In the genomic region with DNA sequence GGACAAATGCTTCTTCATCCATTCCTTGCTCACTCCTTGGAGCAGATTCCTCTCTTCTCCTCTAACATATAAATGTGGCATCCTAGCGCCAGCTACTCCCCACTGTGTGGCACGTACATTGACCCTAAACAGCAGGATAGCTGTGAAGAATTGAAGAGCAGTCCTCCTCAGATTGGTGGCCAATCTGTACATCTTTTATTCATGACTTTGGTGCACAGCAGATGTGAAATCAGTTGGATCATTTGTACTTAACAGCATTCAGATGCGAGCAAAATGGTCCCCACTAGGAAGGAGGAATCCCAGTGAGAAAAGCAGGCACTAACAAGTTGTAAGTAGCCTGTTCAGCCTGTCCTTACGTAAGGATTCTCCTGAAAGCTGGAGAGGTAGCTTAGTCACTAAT, we compare ENCODE assay signal across 17 mouse cellular contexts.
A peak's percentile ranks its signal among the peaks of the same experiment; 100 is the strongest.
DNase-seq lines count a peak whose midpoint lies in the region; ATAC-seq and TF ChIP-seq lines count a peak whose summit lies in the region.
"Had no signal": no experiment of that assay in that cellular context is flagged by ENCODE, and none has a peak within 500 bp of the region (broad histone marks: within the 10 kb centered on the region; RNA-seq: fewer than 3 reads in every experiment).

No protein-coding gene starts in this region.

- no peak overlapping the region for H3K4me2 ChIP-seq in hindbrain, embryonic 13.5 days
- H3K4me2 ChIP-seq in forebrain, embryonic 16.5 days (ENCODE audit: low read length), result no peak overlapping the region
- no peak overlapping the region for H3K4me2 ChIP-seq in neural tube, embryonic 13.5 days
- H3K4me2 ChIP-seq: heart, embryonic 11.5 days; liver, embryonic 12.5 days; lung, embryonic 14.5 days had no signal

- 34% methylated on average over 4 of the region's 4 CpGs for WGBS in hindbrain, embryonic 13.5 days
- 42% methylated on average over 4 of the region's 4 CpGs for WGBS in hindbrain, embryonic 10.5 days
- WGBS in forebrain, embryonic 16.5 days, result 45% methylated on average over 4 of the region's 4 CpGs
- 26% methylated on average over 4 of the region's 4 CpGs for WGBS in neural tube, embryonic 13.5 days

- 0 out of 2 replicates have a peak, but pooled peaks cover 8% of the 10 kb centered on the region for H3K4me1 ChIP-seq in hindbrain, embryonic 13.5 days (replicated peaks)
- H3K4me1 ChIP-seq in hindbrain, embryonic 10.5 days (replicated peaks), result peaks cover 9% of the 10 kb centered on the region
- peaks cover 7% of the 10 kb centered on the region for H3K4me1 ChIP-seq in forebrain, embryonic 16.5 days (replicated peaks; ENCODE audit: control insufficient read depth, insufficient read depth, low read length)
- peaks cover 12% of the 10 kb centered on the region for H3K4me1 ChIP-seq in neural tube, embryonic 13.5 days (replicated peaks)
- H3K4me1 ChIP-seq: limb, embryonic 10.5 days; liver, embryonic 12.5 days had no signal

- no peak for TF ChIP-seq CTCF in brain, embryonic 14.5 days (IDR thresholded peaks at IDR 0.05; ENCODE audit: borderline replicate concordance, extremely low read depth, insufficient read depth, insufficient read length)

- H3K9me3 ChIP-seq in hindbrain, embryonic 13.5 days, result no peaks in the 10 kb centered on the region
- H3K9me3 ChIP-seq in hindbrain, embryonic 10.5 days, result no peaks in the 10 kb centered on the region
- no peaks in the 10 kb centered on the region for H3K9me3 ChIP-seq in forebrain, embryonic 16.5 days (ENCODE audit: control insufficient read depth, low read length)
- no peaks in the 10 kb centered on the region for H3K9me3 ChIP-seq in neural tube, embryonic 13.5 days
- H3K9me3 ChIP-seq: G1E; limb, embryonic 10.5 days; liver, embryonic 12.5 days had no signal

- H3K36me3 ChIP-seq in hindbrain, embryonic 13.5 days, result no peaks in the 10 kb centered on the region
- H3K36me3 ChIP-seq in hindbrain, embryonic 10.5 days, result no peaks in the 10 kb centered on the region
- no peaks in the 10 kb centered on the region for H3K36me3 ChIP-seq in forebrain, embryonic 16.5 days (ENCODE audit: control insufficient read depth, insufficient read depth)
- no peaks in the 10 kb centered on the region for H3K36me3 ChIP-seq in neural tube, embryonic 13.5 days
- H3K36me3 ChIP-seq: G1E; limb, embryonic 10.5 days; liver, embryonic 12.5 days had no signal

- peak; percentile 57 for ATAC-seq in hindbrain, embryonic 13.5 days (ENCODE audit: low FRiP score)
- ATAC-seq in forebrain, embryonic 16.5 days, result peak; percentile 29; the same call in 1 of the 2 replicates
- peak; percentile 53 for ATAC-seq in neural tube, embryonic 13.5 days (ENCODE audit: low read depth)
- ATAC-seq: inflammation-experienced regulatory T-cells, adult 6 months; liver, embryonic 12.5 days had no signal

- no peak overlapping the region for H3K27ac ChIP-seq in hindbrain, embryonic 13.5 days
- no peak overlapping the region for H3K27ac ChIP-seq in hindbrain, embryonic 10.5 days
- no peak overlapping the region for H3K27ac ChIP-seq in forebrain, embryonic 16.5 days (ENCODE audit: low read length)
- no peak overlapping the region for H3K27ac ChIP-seq in neural tube, embryonic 13.5 days (replicated peaks)
- H3K27ac ChIP-seq: limb, embryonic 10.5 days; liver, embryonic 12.5 days had no signal

- H3K27me3 ChIP-seq in hindbrain, embryonic 13.5 days, result no peaks in the 10 kb centered on the region
- H3K27me3 ChIP-seq in hindbrain, embryonic 10.5 days (ENCODE audit: insufficient read depth, poor library complexity, severe bottlenecking), result no peaks in the 10 kb centered on the region
- no peaks in the 10 kb centered on the region for H3K27me3 ChIP-seq in forebrain, embryonic 16.5 days (replicated peaks; ENCODE audit: control insufficient read depth, insufficient read depth, low read length)
- H3K27me3 ChIP-seq in neural tube, embryonic 13.5 days, result no peaks in the 10 kb centered on the region
- H3K27me3 ChIP-seq: liver, embryonic 12.5 days had no signal

- H3K4me3 ChIP-seq in hindbrain, embryonic 13.5 days, result no peak overlapping the region
- H3K4me3 ChIP-seq in hindbrain, embryonic 10.5 days, result no peak overlapping the region
- H3K4me3 ChIP-seq in forebrain, embryonic 16.5 days (replicated peaks; ENCODE audit: low read length), result no peak overlapping the region
- no peak overlapping the region for H3K4me3 ChIP-seq in neural tube, embryonic 13.5 days
- H3K4me3 ChIP-seq: limb, embryonic 10.5 days; liver, embryonic 12.5 days had no signal

- TF ChIP-seq POLR2A in brain, embryonic 14.5 days (IDR thresholded peaks at IDR 0.05; ENCODE audit: borderline replicate concordance, extremely low read depth, insufficient read depth, insufficient read length, poor library complexity, severe bottlenecking), result no peak

- H3K9ac ChIP-seq in hindbrain, embryonic 13.5 days, result no peak overlapping the region
- H3K9ac ChIP-seq in forebrain, embryonic 16.5 days (replicated peaks; ENCODE audit: low read depth, low read length), result no peak overlapping the region
- H3K9ac ChIP-seq in neural tube, embryonic 13.5 days, result no peak overlapping the region
- H3K9ac ChIP-seq: liver, embryonic 12.5 days; lung, embryonic 14.5 days had no signal

- DNase-seq in hindbrain, embryonic 10.5 days (ENCODE audit: low spot score), result no peak
- DNase-seq in brain, embryonic 14.5 days (ENCODE audit: low read depth), result peak; percentile 73
- no peak for DNase-seq in adrenal gland, adult (ENCODE audit: inconsistent age in 2 of 2, low spot score in 1 of 2)
- no peak for DNase-seq in adipocyte (ENCODE audit: low spot score)
- DNase-seq: cerebellum, postnatal 25 days; heart, postnatal 14 days; lung, embryonic 14.5 days; lung, postnatal 4 days; right cerebral cortex, postnatal 25 days had no signal
